Mouse (Mus musculus) regulatory T cell (primary cell): Measurements from ENCODE around the gene Spsb2.
"Not testable (repeated sequence)": the region's sequence is repeated elsewhere in the genome, so short reads cannot be mapped to it uniquely, and the experiment has no call there.

ENCODE experiments used
- in situ Hi-C: fragments of 300-600 bp; cut with MboI, MseI; formaldehyde crosslinking; loops from one replicate; pipeline ENCODE4 v1.15.1; 2025; ENCODE audit warnings: high pct_unique_total_duplicates

Gene Spsb2

GRCm38 (mm10) chr6:124802400-124802799 is 6.1 kb upstream of the Spsb2 start:
- in situ Hi-C loops, result not testable (repeated sequence)

GRCm38 (mm10) chr6:124803061-124803460 is 5.4 kb upstream of the Spsb2 start:
- in situ Hi-C loops, result no loop called here

DNA sequence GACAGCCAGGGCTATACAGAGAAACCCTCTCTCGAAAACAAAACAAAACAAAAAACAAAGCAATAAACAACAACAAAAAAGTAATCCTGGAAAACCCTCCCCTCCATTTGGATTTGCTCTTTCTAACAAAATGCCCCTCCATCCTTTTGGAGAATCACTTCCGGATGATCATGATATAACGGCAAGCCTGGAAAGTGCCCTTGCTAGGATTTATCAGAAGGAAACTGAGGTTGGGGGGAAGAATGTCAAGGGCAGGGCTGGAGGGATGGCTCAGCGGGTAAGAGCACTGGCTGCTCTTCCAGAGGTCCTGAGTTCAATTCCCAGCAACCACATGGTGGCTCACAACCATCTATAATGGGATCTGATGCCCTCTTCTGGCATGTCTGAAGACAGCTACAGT is 4.8 kb upstream of the Spsb2 start:
- in situ Hi-C loops, result not testable (repeated sequence)

GRCm38 (mm10) chr6:124804341-124804740 is 4.1 kb upstream of the Spsb2 start:
- in situ Hi-C loops, result no loop called here

DNA sequence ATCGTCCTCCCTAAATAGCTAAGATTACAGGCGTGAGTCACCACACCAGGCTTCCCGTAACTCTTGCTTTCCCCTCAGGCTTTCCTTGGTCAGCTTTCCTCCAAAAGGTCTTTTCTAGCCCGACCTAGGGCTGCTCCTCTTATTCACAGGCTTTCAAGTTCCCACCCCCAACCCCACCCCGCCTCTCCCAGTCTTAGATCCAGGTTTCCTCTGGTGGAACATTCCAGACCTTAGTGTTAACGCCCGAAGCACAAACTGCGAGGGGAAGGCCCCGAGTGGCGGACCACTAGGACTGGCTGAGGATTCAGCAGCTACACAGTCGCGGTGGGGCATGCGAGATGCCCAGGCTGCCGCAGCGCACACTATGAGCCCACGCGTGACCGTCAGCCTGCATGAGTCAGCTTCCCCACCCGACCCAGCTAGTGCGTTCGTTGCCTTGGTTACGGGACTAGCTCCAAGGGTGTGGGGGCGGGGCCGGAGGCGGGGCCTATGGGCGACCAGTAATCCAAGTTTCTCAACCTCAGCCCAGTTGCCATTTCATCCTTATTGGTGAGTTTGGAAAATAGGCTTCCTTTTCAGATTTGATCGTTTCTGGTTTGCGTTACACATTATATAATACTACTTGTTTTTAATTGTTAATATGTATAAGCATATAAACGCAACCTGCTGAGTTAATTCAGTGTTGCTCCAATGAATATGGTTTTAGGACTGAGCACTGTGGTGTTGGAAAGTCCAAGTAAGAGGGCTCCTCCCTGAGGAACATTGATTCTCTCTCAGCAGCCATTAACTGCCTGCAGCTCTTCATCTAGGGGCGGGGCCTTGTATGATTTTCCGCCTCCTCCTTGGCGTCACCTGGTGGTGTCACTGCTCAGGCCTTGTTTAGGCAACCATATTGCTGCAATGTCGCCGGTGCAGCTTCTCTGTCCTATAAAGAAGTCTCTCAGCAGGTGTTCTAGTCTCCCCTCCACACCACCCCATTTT is 2.8 kb upstream of the Spsb2 start:
- in situ Hi-C loops, result loop anchor here (5.0 kb wide), 1 partner anchor 93 kb away; the partner anchor contains the start of genes Emg1 and Phb2

DNA sequence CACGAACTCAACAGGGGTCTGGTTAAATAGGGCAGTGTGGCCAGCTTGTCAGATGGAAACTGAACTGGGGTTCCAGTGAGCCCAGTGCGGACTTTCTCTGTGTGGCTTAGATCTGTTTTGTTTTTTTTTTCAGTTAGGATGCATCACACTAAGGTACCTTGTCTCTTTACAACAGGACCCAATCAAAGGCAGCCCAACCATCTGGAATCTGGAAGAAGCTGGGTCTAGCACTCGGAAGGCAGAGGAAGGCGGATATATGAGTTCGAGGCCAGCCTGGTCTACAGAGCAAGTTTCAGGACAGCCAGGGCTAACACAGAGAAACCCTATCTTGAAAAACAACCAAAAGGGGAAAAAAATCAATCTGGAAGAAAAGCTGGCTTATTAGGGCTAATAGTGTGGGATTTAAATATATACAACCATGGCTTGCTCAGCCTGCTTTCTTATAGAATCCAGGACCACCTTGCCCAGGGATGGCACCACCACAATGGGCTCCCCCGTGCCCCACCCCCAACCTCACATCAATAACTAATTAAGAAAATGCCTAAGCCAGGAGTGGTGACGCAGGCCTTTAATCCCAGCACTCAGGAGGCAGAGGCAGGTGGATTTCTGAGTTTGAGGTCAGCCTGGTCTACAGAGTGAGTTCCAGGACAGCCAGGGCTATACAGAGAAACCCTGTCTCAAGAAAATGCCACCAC is 1.9 kb upstream of the Spsb2 start:
- in situ Hi-C loops, result loop anchor here (5.0 kb wide), 1 partner anchor 94 kb away; the partner anchor contains the start of genes Emg1 and Phb2

GRCm38 (mm10) chr6:124807366-124807765 is 1.1 kb upstream of the Spsb2 start:
- in situ Hi-C loops, result loop anchor here (5.0 kb wide), 1 partner anchor 95 kb away; the partner anchor contains the start of genes Emg1 and Phb2

DNA sequence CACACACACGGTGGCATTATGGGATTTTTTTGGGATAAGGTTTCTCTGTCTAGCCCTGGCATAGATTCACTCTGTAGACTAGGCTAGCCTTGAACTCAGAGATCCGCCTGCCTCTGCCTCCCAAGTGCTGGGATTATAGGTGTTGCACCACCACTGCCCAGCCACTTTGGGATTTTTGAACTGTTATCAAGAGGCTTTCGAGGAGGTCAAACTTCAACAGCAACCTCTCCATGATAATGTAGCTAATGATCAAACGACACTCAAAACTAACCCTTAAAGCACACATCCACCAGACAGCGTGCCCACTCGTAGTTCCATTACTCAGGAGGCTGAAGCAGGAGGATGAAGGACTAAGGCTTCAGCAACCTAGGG is 489 bp upstream of the Spsb2 start:
- in situ Hi-C loops, result loop anchor here (5.0 kb wide), 1 partner anchor 96 kb away; the partner anchor contains the start of genes Emg1 and Phb2

DNA sequence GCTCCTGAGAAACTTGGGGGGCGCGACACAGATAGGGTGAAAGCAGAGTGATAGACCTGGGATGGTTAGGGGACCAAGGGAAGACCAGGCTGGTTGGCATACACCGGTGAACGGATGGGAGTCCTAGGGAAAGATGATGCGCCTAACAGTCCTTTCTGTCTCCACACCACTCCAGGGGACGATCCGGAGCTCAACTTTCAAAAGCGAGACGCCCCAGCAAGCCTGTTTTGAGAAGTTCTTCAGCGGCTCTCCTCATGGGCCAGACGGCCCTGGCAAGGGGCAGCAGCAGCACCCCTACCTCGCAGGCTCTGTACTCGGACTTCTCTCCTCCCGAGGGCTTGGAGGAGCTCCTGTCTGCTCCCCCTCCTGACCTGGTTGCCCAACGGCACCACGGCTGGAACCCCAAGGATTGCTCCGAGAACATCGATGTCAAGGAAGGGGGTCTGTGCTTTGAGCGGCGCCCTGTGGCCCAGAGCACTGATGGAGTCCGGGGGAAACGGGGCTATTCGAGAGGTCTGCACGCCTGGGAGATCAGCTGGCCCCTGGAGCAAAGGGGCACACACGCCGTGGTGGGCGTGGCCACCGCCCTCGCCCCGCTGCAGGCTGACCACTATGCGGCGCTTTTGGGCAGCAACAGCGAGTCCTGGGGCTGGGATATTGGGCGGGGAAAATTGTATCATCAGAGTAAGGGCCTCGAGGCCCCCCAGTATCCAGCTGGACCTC is 752 bp downstream of the Spsb2 start:
- in situ Hi-C loops, result loop anchor here (5.0 kb wide), 1 partner anchor 97 kb away; the partner anchor contains the start of genes Emg1 and Phb2

DNA sequence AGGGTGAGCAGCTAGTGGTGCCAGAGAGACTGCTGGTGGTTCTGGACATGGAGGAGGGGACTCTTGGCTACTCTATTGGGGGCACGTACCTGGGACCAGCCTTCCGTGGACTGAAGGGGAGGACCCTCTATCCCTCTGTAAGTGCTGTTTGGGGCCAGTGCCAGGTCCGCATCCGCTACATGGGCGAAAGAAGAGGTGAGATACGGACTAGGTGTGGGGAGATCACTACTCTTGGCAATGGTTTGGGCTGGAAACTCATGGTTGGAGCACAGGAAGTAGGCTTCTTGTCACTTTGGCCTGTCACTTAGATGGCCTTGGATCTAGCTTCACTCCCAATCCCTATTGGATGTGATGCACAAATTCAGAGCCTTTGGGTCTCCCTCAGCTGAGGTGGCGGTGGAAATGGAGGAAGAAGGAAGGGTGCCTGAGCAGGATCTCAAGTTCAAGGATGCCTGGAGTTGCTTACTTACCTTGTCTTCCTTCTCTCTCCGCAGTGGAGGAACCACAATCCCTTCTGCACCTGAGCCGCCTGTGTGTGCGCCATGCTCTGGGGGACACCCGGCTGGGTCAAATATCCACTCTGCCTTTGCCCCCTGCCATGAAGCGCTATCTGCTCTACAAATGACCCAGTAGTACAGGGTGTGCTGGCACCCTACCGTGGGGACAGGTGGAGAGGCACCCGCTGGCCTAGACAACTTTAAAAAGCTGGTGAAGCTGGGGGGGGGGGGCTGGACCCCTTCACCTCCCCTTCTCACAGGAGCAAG is 1.5 kb downstream of the Spsb2 start:
- in situ Hi-C loops, result loop anchor here (5.0 kb wide), 1 partner anchor 98 kb away; the partner anchor contains the start of genes Emg1 and Phb2

DNA sequence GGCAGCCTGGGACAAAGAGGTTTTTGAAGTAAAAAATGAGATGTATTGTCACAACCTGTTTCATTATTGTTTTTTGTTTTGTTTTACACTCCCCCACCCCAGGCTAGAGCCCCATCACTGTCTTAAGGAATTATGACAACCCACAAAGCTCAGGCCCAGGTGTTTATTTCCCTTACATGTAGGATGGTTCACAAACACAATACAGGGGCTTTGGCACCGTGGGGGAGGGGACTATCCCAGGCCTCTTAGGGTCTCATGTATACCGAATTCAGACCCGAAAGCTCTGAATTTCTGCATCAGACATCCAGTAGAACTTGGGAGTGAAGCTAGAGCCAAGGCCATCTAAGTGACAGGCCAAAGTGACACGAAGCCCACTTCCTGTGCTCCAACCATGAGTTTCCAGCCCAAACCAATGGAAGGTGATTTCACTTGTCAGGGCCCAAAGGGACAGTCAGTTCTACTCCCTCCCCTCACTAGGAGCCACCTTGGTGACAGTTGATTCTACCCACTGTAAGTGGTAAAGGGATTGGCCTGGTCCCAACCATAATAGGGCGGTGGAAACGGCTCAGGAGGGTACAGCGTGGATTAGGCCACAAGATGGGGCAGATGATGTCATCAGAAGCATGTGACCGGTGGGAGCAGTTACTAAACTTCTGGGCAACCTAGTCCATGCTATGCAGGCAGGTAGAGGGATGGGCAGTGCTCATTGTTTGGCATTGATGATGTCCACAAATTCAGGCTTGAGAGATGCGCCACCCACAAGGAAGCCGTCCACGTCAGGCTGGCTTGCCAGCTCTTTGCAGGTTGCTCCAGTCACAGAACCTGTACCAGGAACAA is 2.3 kb downstream of the Spsb2 start:
- in situ Hi-C loops, result not testable (repeated sequence)

DNA sequence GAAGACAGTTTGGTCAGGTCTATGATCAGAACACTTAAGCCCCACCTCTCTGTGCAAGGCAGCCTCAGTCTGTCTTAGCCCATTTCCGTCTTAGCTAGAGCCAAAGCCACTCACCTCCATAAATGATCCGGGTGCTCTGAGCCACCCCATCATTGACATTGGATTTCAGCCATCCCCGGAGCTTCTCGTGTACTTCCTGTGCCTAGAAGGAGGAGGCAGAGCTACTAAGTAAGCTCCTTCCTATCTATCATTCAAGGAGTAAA is 2.9 kb downstream of the Spsb2 start:
- in situ Hi-C loops, result no loop called here

GRCm38 (mm10) chr6:124811701-124812560 is 3.5 kb downstream of the Spsb2 start:
- in situ Hi-C loops, result no loop called here

DNA sequence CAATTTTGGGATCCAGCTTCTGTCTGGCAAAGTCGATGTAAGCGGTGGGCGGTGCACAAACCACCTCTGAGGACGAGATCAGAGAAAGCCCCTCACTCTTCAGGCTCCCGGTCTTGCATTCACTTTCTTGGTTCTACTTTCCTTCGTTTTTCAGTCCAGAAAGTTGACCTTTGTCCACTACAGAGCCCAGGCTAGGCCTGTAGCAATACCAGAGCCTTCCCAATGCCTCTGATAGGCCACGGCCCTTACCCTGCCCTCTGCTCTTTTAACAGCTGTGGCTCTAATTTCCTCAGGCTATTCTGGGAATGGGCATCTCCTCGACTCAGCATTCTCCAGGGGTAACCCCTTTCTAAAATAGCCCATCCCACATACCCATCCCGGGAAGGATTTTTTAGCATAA is 4.4 kb downstream of the Spsb2 start:
- in situ Hi-C loops, result no loop called here

GRCm38 (mm10) chr6:124813496-124813895 is 5.0 kb downstream of the Spsb2 start:
- in situ Hi-C loops, result no loop called here

DNA sequence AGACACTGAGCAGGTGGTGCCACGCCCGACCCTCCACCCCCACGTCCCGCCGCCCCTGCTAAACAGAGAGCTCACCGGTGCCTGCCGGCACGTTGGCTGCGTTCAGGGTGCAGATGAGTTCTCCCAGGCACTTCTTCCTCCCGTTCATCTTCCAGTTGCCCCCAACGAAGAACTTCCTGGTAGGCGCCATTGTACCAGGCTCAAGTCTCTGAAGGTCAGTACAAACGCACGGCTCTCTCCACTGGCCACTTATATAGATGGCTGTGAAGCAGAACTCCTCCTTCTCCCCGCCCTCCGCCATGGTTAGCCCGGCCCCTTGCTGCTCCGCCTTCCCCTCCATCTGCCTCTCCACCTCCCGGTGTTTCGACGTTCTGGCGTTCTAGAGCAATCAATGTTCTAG is 5.5 kb downstream of the Spsb2 start, which contains the start of gene Tpi1:
Tpi1 (minus strand) TSS at position 364 of the 400 bp plus-strand sequence.
- in situ Hi-C loops, result no loop called here

GRCm38 (mm10) chr6:124814448-124814847 is 6.0 kb downstream of the Spsb2 start:
- in situ Hi-C loops, result no loop called here

DNA sequence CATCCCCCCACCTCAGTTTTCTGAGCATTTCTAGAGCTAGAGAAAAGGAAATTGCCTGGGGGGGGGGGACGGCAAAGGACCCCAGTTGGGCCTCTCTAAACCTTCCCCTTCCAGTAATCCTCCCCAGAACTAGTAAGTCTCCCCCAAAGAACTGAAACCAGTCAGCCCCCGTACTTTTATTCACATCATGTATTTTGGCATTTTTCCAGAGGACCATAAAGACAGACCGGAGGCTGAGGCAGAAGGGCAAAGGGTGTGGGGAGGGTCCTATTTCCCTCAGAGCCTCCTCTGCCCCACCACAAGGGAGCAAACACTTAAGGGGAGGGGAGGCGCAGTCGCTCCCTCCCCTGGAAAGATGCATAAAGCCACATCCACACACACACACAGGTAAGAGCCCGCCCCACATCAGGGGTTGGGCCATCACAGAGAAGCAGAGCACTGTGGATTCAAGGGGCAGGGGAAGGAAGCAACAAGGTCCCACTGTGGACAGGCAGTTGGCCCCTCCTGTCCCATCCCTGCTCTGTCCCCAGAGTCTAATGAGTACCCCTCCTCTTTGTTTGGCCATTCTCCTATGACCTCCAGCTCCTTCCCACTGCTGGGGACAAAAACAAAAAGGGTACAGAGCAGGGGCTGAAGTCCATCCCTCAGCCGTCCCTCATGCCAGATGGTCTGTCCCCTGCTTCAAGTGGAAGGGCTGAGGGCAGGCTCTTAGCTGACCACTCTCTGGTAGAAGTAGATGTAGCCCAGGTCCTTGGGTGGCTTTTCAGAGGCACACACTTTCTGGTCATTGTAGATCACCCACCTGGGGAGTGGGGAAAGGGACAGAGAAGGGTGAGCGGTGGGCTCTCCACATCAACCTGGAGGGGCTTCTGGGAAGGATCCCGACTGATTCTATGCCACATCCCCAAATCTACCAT is 6.7 kb downstream of the Spsb2 start:
- in situ Hi-C loops, result no loop called here
